Mouse (Mus musculus) heart, postnatal 14 days (tissue): ENCODE data around the gene Atg4d. TPM values are rescaled to one million over a fixed set of nuclear protein-coding genes. Genes with fewer than 3 reads are reported as not detected.
"Not testable (repeated sequence)": the region's sequence is repeated elsewhere in the genome, so short reads cannot be mapped to it uniquely, and the experiment has no call there.

Experiments used
- DNase-seq, 2 experiments: peaks; one replicate each; pipeline ENCODE4 v3.0.0; 2021 to 2022
- intact Hi-C: fragments of 180-260 bp; cut with DNase I; formaldehyde crosslinking; loops from one replicate; pipeline ENCODE4 v1.15.1; 2025
- total RNA-seq, 2 experiments: library from RNA; stranded (reverse); gene quantifications; 2 replicates each; pipeline ENCODE4 v1.2.3; 2021

Gene Atg4d
- total RNA-seq, 2 experiments from 2014 or later = 73.3 to 85.0 TPM

- intact Hi-C loops = no loop called here
- no peak for DNase-seq
Measured at GRCm38 (mm10) chr9:21292271-21292670, 27.2 kb downstream of the Atg4d start.

- intact Hi-C loops = no loop called here
Measured at GRCm38 (mm10) chr9:21299014-21299413, 33.9 kb downstream of the Atg4d start.

GRCm38 (mm10) chr9:21305065-21305464 is 40.0 kb downstream of the Atg4d start:
- intact Hi-C loops = no loop called here
- no peak for DNase-seq

More at GRCm38 (mm10) chr9:21299014-21299413, 33.9 kb downstream of the Atg4d start:
- no peak for DNase-seq

GRCm38 (mm10) chr9:21309150-21309741 is 44.2 kb downstream of the Atg4d start:
- intact Hi-C loops = no loop called here
- DNase-seq = no peak

GRCm38 (mm10) chr9:21311695-21312094 is 46.6 kb downstream of the Atg4d start:
- intact Hi-C loops = loop anchor here (5.0 kb wide), 1 partner anchor 161 kb away; no protein-coding TSS in a partner anchor
- DNase-seq = no peak

- DNase-seq = no peak
- intact Hi-C loops = loop anchor here (5.0 kb wide), 1 partner anchor 160 kb away; no protein-coding TSS in a partner anchor
Measured at GRCm38 (mm10) chr9:21312134-21312533, 47.0 kb downstream of the Atg4d start, which contains the start of gene Ap1m2. Gene Ap1m2 (minus strand): TSS chr9:21312337.

- peak; percentile 96 to 97 for DNase-seq
- intact Hi-C loops = loop anchor here (1.0 to 5.0 kb wide), 3 partner anchors 44 to 159 kb away; no protein-coding TSS in a partner anchor
Measured at GRCm38 (mm10) chr9:21313394-21313793, 48.3 kb downstream of the Atg4d start.

- DNase-seq = no peak
- intact Hi-C loops = loop anchor here (5.0 kb wide), 1 partner anchor 158 kb away; no protein-coding TSS in a partner anchor
Measured at GRCm38 (mm10) chr9:21314367-21315140, 49.5 kb downstream of the Atg4d start.

- intact Hi-C loops = no loop called here
- no peak for DNase-seq
Measured at GRCm38 (mm10) chr9:21315421-21315820, 50.3 kb downstream of the Atg4d start.

- intact Hi-C loops = no loop called here
- DNase-seq = no peak
Measured at GRCm38 (mm10) chr9:21316696-21317095, 51.6 kb downstream of the Atg4d start.

- DNase-seq = no peak
- intact Hi-C loops = no loop called here
Measured at GRCm38 (mm10) chr9:21318792-21319191, 53.7 kb downstream of the Atg4d start.

GRCm38 (mm10) chr9:21319503-21319902 is 54.4 kb downstream of the Atg4d start:
- no peak for DNase-seq
- intact Hi-C loops = no loop called here

GRCm38 (mm10) chr9:21320280-21320618 is 55.2 kb downstream of the Atg4d start:
- intact Hi-C loops = no loop called here
- DNase-seq = no peak

GRCm38 (mm10) chr9:21320619-21321512 is 55.8 kb downstream of the Atg4d start, which contains the start of gene Slc44a2:
Gene Slc44a2 (plus strand): TSS chr9:21320698.
- peak; percentile 93 to 95 for DNase-seq
- intact Hi-C loops = no loop called here

- peak; percentile 37 to 41 for DNase-seq
- intact Hi-C loops = no loop called here
Measured at GRCm38 (mm10) chr9:21321513-21321835, 56.4 kb downstream of the Atg4d start.

- intact Hi-C loops = no loop called here
- DNase-seq = no peak
Measured at GRCm38 (mm10) chr9:21322211-21322916, 57.3 kb downstream of the Atg4d start.

GRCm38 (mm10) chr9:21322917-21323297 is 57.8 kb downstream of the Atg4d start:
- DNase-seq, intact Hi-C loops: not testable (repeated sequence)

GRCm38 (mm10) chr9:21324269-21324668 is 59.2 kb downstream of the Atg4d start:
- no peak for DNase-seq
- intact Hi-C loops = no loop called here
